Mouse (Mus musculus): ENCODE measurements around the gene Egfl8. TPM values are rescaled to one million over a fixed set of nuclear protein-coding genes. Genes with fewer than 3 reads are reported as not detected.

The Egfl8 gene
- polyA plus RNA-seq, 1 experiment from 2014 or later: 4.4 TPM

DNA sequence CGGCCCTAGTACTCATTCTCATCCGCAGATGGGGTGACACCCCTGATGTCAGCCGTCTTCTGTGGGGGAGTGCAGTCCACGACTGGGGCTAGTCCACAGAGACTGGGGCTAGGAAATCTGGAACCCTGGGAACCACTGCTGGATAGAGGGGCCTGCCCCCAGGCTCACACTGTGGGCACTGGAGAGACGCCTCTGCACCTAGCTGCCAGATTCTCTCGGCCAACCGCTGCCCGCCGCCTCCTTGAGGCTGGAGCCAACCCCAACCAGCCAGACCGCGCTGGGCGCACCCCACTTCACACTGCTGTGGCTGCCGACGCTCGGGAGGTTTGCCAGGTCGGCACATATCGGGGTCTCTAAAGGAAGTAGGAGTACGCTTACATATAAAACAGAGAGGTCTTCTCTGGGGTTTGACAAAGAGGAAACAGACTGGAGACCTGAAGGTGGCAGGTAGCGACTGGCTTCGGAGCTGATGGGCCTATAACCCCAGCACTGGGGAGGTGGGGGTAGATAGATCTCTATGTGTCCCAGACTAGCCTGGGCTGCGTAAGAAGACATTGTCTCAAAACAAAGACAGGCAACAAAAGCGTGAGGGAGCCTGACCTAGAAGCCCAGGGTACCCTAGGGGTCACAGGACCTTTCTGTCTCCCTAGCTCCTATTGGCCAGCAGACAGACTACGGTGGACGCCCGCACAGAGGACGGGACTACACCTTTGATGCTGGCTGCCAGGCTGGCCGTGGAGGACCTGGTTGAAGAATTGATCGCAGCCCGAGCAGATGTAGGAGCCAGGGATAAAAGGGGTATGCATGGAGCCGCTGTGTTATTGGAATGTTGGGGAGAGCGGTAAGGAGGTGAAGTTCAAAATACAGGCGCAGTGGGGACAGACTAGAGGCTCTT, 29.6 kb downstream of the Egfl8 start:
- WGBS: 16% methylated on average over 32 of the region's 32 CpGs
- peak overlapping the region; percentile 89 for H3K4me2 ChIP-seq (replicated peaks; ENCODE audit: low read depth, low read length)
- peak; percentile 39 for ATAC-seq (ENCODE audit: low FRiP score)

DNA sequence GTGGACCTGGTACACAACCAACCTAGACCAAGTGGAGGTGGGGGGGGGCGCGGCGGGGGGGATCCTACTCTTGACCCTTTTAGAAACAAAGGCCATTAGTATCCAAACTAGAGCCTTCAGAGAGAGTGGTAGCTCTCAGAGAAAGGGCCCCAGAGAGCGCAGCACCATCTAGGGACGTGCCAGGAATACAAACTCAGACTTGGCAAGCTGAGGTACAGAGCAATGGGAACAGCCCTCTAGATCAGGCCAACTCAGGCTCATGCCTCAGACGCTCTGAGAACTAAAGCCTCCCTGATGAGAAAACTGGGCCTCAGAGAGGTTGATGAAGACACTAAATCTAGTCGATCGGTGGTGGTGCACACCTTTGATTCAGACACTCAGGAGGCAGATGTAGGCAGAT, 30.6 kb downstream of the Egfl8 start:
- no peak for ATAC-seq (ENCODE audit: low FRiP score)
- DNase-seq (ENCODE audit: low spot score): no peak
- Histone ChIP-seq H3K4me3 (ENCODE audit: low read depth, low read length) (no peak overlapping the region), H3K9me3 (ENCODE audit: control insufficient read depth, low read length) (no peaks in the 10 kb centered on the region), H3K27ac (ENCODE audit: low read depth, low read length) (no peak overlapping the region), H3K36me3 (ENCODE audit: control insufficient read depth, insufficient read depth, low read length) (no peaks in the 10 kb centered on the region), H3K4me1 (replicated peaks; ENCODE audit: control insufficient read depth, insufficient read depth, low read length) (peaks cover 16% of the 10 kb centered on the region), H3K27me3 (ENCODE audit: control insufficient read depth, insufficient read depth, low read length) (no peaks in the 10 kb centered on the region), H3K9ac (ENCODE audit: low read depth, low read length) (no peak overlapping the region), H3K4me2 (replicated peaks; ENCODE audit: low read depth, low read length) (no peak overlapping the region)
- 83% methylated on average over 8 of the region's 8 CpGs for WGBS

More for the DNA sequence above, 29.6 kb downstream of the Egfl8 start:
- H3K36me3 ChIP-seq (ENCODE audit: control insufficient read depth, insufficient read depth, low read length): no peaks in the 10 kb centered on the region
- H3K9ac ChIP-seq (ENCODE audit: low read depth, low read length): peak overlapping the region; percentile 94
- H3K27me3 ChIP-seq (ENCODE audit: control insufficient read depth, insufficient read depth, low read length): no peaks in the 10 kb centered on the region
- no peaks in the 10 kb centered on the region for H3K9me3 ChIP-seq (ENCODE audit: control insufficient read depth, low read length)
- peak overlapping the region; percentile 99 for H3K27ac ChIP-seq (ENCODE audit: low read depth, low read length)
- peaks cover 24% of the 10 kb centered on the region for H3K4me1 ChIP-seq (replicated peaks; ENCODE audit: control insufficient read depth, insufficient read depth, low read length)
- H3K4me3 ChIP-seq (ENCODE audit: low read depth, low read length): peak overlapping the region; percentile 67
- no peak for DNase-seq (ENCODE audit: low spot score)

DNA sequence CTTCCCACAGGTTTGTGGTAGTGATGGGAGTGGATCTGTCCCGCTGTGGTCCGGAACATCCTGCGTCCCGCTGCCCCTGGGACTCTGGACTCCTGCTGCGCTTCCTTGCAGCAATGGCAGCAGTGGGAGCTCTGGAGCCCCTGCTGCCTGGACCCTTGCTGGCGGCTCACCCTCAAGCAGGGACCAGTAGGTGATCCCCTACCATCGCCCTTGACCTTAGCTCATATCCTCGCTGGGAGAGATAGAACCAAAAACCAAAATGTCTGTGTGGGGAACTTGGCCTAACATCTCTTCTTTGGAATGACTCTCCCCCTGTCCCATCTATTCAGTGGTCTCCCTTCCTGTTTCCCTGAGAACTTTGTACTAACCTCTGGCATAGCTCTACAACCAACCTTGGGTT, 32.0 kb downstream of the Egfl8 start:
- H3K4me1 ChIP-seq (replicated peaks; ENCODE audit: control insufficient read depth, insufficient read depth, low read length): peaks cover 7% of the 10 kb centered on the region
- DNase-seq (ENCODE audit: low spot score): no peak
- H3K9me3 ChIP-seq (ENCODE audit: control insufficient read depth, low read length): no peaks in the 10 kb centered on the region
- no peak overlapping the region for H3K4me2 ChIP-seq (replicated peaks; ENCODE audit: low read depth, low read length)
- no peak for ATAC-seq (ENCODE audit: low FRiP score)
- H3K9ac ChIP-seq (ENCODE audit: low read depth, low read length): no peak overlapping the region
- H3K27ac ChIP-seq (ENCODE audit: low read depth, low read length): no peak overlapping the region
- no peak overlapping the region for H3K4me3 ChIP-seq (ENCODE audit: low read depth, low read length)
- no peaks in the 10 kb centered on the region for H3K36me3 ChIP-seq (ENCODE audit: control insufficient read depth, insufficient read depth, low read length)
- H3K27me3 ChIP-seq (ENCODE audit: control insufficient read depth, insufficient read depth, low read length): no peaks in the 10 kb centered on the region
- WGBS: 85% methylated on average over 8 of the region's 8 CpGs

DNA sequence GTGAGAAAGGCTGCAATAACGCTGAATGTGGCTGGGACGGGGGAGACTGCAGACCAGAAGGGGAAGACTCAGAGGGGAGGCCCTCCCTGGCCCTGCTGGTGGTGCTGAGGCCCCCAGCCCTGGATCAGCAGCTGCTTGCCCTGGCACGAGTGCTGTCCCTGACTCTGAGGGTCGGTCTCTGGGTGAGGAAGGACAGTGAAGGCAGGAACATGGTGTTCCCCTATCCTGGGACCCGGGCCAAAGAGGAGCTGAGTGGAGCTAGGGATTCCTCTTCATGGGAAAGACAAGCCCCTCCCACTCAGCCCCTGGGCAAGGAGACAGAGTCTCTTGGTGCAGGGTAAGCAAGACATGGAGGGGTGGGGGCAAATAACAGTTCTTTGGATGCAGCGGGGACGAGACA, 32.4 kb downstream of the Egfl8 start:
- no peaks in the 10 kb centered on the region for H3K36me3 ChIP-seq (ENCODE audit: control insufficient read depth, insufficient read depth, low read length)
- ATAC-seq (ENCODE audit: low FRiP score) (no peak), DNase-seq (ENCODE audit: low spot score) (no peak)
- H3K27me3 ChIP-seq (ENCODE audit: control insufficient read depth, insufficient read depth, low read length): no peaks in the 10 kb centered on the region
- H3K4me2 ChIP-seq (replicated peaks; ENCODE audit: low read depth, low read length): no peak overlapping the region
- H3K27ac ChIP-seq (ENCODE audit: low read depth, low read length): no peak overlapping the region
- no peaks in the 10 kb centered on the region for H3K9me3 ChIP-seq (ENCODE audit: control insufficient read depth, low read length)
- WGBS: 68% methylated on average over 6 of the region's 7 CpGs
- peaks cover 5% of the 10 kb centered on the region for H3K4me1 ChIP-seq (replicated peaks; ENCODE audit: control insufficient read depth, insufficient read depth, low read length)
- H3K4me3 ChIP-seq (ENCODE audit: low read depth, low read length): no peak overlapping the region
- H3K9ac ChIP-seq (ENCODE audit: low read depth, low read length): no peak overlapping the region

DNA sequence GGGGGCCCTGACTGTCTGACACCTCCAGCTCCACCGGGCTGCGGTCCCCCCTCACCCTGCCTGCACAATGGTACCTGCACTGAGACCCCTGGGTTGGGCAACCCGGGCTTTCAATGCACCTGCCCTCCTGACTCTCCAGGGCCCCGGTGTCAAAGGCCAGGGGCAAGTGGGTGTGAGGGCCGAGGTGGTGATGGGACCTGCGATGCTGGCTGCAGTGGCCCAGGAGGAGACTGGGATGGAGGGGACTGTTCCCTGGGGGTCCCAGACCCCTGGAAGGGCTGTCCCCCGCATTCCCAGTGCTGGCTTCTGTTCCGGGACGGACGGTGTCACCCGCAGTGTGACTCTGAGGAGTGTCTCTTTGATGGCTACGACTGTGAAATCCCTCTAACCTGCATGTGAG, 33.2 kb downstream of the Egfl8 start:
- ATAC-seq (ENCODE audit: low FRiP score) (no peak), DNase-seq (ENCODE audit: low spot score) (no peak)
- Histone ChIP-seq H3K27me3 (ENCODE audit: control insufficient read depth, insufficient read depth, low read length) (no peaks in the 10 kb centered on the region), H3K4me3 (ENCODE audit: low read depth, low read length) (no peak overlapping the region), H3K36me3 (ENCODE audit: control insufficient read depth, insufficient read depth, low read length) (no peaks in the 10 kb centered on the region), H3K4me2 (replicated peaks; ENCODE audit: low read depth, low read length) (no peak overlapping the region), H3K9ac (ENCODE audit: low read depth, low read length) (no peak overlapping the region), H3K9me3 (ENCODE audit: control insufficient read depth, low read length) (no peaks in the 10 kb centered on the region), H3K4me1 (replicated peaks; ENCODE audit: control insufficient read depth, insufficient read depth, low read length) (peaks cover 5% of the 10 kb centered on the region; the same call in 1 of the 2 replicates), H3K27ac (ENCODE audit: low read depth, low read length) (no peak overlapping the region)
- WGBS: 87% methylated on average over 12 of the region's 12 CpGs

DNA sequence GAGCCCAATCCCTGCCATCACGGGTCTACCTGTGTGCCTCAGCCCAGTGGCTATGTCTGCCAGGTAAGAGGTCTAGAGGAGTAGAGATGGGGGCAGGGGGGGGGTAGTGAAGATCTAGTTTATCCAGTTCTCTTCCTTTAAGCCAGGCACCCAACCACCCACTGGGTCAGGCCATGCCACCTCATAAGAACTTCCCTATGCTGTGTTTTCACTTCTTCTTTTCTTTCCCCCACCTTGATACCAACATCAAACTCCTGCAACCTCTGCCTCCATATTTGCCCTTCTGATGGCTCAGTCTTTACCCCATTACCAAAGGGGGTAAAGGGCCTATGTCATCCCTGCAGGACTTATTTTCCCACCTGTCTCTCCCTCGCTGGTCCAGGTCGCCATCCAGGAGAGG, 37.7 kb downstream of the Egfl8 start:
- H3K9ac ChIP-seq (ENCODE audit: low read depth, low read length): no peak overlapping the region
- no peaks in the 10 kb centered on the region for H3K36me3 ChIP-seq (ENCODE audit: control insufficient read depth, insufficient read depth, low read length)
- no peak overlapping the region for H3K27ac ChIP-seq (ENCODE audit: low read depth, low read length)
- ATAC-seq (ENCODE audit: low FRiP score): no peak
- no peaks in the 10 kb centered on the region for H3K4me1 ChIP-seq (replicated peaks; ENCODE audit: control insufficient read depth, insufficient read depth, low read length)
- H3K27me3 ChIP-seq (ENCODE audit: control insufficient read depth, insufficient read depth, low read length): no peaks in the 10 kb centered on the region
- no peak overlapping the region for H3K4me2 ChIP-seq (replicated peaks; ENCODE audit: low read depth, low read length)
- no peaks in the 10 kb centered on the region for H3K9me3 ChIP-seq (ENCODE audit: control insufficient read depth, low read length)
- WGBS: 85% methylated on average over 3 of the region's 3 CpGs
- DNase-seq (ENCODE audit: low spot score): no peak
- no peak overlapping the region for H3K4me3 ChIP-seq (ENCODE audit: low read depth, low read length)

DNA sequence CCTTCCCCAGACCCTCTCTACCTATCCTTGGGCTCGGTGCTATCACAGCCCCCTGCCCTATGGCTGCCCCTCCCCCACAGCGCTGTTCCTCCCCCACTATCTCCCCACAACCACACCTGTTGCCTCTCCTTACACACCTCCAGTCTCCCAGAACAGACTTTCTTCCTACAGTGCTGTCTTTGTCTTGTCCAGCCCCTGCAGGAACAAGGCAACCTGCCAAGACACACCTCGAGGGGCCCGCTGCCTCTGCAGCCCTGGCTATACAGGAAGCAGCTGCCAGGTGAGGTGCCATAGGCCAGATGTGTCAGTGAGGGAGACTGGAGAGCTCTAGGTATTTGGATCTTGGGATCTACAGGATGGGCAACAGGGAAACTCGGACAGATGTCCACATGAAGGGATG, 39.2 kb downstream of the Egfl8 start:
- Histone ChIP-seq H3K9ac (ENCODE audit: low read depth, low read length) (no peak overlapping the region), H3K9me3 (ENCODE audit: control insufficient read depth, low read length) (no peaks in the 10 kb centered on the region), H3K4me3 (ENCODE audit: low read depth, low read length) (no peak overlapping the region), H3K27me3 (ENCODE audit: control insufficient read depth, insufficient read depth, low read length) (no peaks in the 10 kb centered on the region), H3K4me1 (replicated peaks; ENCODE audit: control insufficient read depth, insufficient read depth, low read length) (no peaks in the 10 kb centered on the region), H3K4me2 (replicated peaks; ENCODE audit: low read depth, low read length) (no peak overlapping the region), H3K36me3 (ENCODE audit: control insufficient read depth, insufficient read depth, low read length) (no peaks in the 10 kb centered on the region), H3K27ac (ENCODE audit: low read depth, low read length) (no peak overlapping the region)
- DNase-seq (ENCODE audit: low spot score) (no peak), ATAC-seq (ENCODE audit: low FRiP score) (no peak)
- 76% methylated on average over 5 of the region's 5 CpGs for WGBS

DNA sequence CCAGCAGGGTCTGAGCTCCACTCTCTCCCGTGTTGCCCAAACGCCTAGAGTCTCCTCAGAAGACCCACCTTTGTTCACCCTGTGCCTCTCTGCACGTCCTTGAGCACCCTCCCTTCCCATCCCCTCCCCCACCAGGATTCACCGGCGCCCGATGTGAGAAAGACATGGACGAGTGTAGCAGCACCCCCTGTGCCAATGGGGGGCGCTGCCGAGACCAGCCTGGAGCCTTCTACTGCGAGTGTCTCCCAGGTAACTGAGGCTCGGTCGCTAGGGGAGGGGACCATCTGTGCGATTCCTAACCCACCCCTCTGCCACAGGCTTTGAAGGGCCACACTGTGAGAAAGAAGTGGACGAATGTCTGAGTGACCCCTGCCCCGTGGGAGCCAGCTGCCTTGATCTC, 43.4 kb downstream of the Egfl8 start:
- H3K27ac ChIP-seq (ENCODE audit: low read depth, low read length): no peak overlapping the region
- no peaks in the 10 kb centered on the region for H3K27me3 ChIP-seq (ENCODE audit: control insufficient read depth, insufficient read depth, low read length)
- DNase-seq (ENCODE audit: low spot score) (peak; percentile 30), ATAC-seq (ENCODE audit: low FRiP score) (no peak)
- 7% methylated on average over 15 of the region's 15 CpGs for WGBS
- no peak overlapping the region for H3K9ac ChIP-seq (ENCODE audit: low read depth, low read length)
- H3K4me2 ChIP-seq (replicated peaks; ENCODE audit: low read depth, low read length): no peak overlapping the region
- no peaks in the 10 kb centered on the region for H3K36me3 ChIP-seq (ENCODE audit: control insufficient read depth, insufficient read depth, low read length)
- no peaks in the 10 kb centered on the region for H3K4me1 ChIP-seq (replicated peaks; ENCODE audit: control insufficient read depth, insufficient read depth, low read length)
- H3K9me3 ChIP-seq (ENCODE audit: control insufficient read depth, low read length): no peaks in the 10 kb centered on the region
- no peak overlapping the region for H3K4me3 ChIP-seq (ENCODE audit: low read depth, low read length)

DNA sequence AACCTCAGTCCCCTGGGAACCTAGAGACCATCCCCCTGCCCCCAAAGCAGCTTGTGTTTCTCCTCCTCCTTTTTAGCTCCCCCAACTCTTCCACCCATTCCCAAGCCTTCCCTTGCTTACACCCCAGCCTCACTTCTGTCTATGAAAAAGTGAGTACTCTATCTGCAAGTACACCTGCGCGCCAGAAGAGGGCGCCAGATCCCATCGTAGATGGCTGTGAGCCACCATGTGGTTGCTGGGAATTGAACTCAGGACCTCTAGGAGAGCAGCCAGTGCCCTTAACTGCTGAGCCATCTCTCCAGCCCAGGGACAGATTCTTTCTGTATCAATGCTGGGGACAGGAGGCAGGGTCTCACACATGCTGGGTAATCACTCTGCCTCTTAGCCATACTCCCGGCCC, 43.9 kb downstream of the Egfl8 start:
- Histone ChIP-seq H3K27me3 (ENCODE audit: control insufficient read depth, insufficient read depth, low read length) (no peaks in the 10 kb centered on the region), H3K4me3 (ENCODE audit: low read depth, low read length) (no peak overlapping the region), H3K4me1 (replicated peaks; ENCODE audit: control insufficient read depth, insufficient read depth, low read length) (no peaks in the 10 kb centered on the region), H3K4me2 (replicated peaks; ENCODE audit: low read depth, low read length) (no peak overlapping the region), H3K36me3 (ENCODE audit: control insufficient read depth, insufficient read depth, low read length) (no peaks in the 10 kb centered on the region), H3K9me3 (ENCODE audit: control insufficient read depth, low read length) (no peaks in the 10 kb centered on the region), H3K27ac (ENCODE audit: low read depth, low read length) (no peak overlapping the region), H3K9ac (ENCODE audit: low read depth, low read length) (no peak overlapping the region)
- DNase-seq (ENCODE audit: low spot score): no peak
- 8% methylated on average over 5 of the region's 5 CpGs for WGBS
- ATAC-seq (ENCODE audit: low FRiP score): no peak

All from hindbrain, embryonic 11.5 days (tissue).